Mouse (Mus musculus) embryonic facial prominence, embryonic 11.5 days (tissue): ENCODE results near the gene Rgs19. TPM values are rescaled to one million over a fixed set of nuclear protein-coding genes. Genes with fewer than 3 reads are reported as not detected.

ENCODE experiments used
- ATAC-seq: fragments of 200-750 bp; cut with Nextera tagmentation; replicated peaks from 2 replicates; pipeline ENCODE4 v1.8.0; 2017; ENCODE audit warnings: low read depth; ENCODE audit not compliant: insufficient number of reproducible peaks, low FRiP score, low TSS enrichment
- DNase-seq: peaks from one replicate; pipeline ENCODE4 v3.0.0-alpha.2; 2015; ENCODE audit warnings: low spot score
- H3K27ac ChIP-seq: fragments of 300-500 bp; sonication (generic); replicated peaks from 2 replicates; pipeline ENCODE4 v1.5.1; 2014; ENCODE audit warnings: mild to moderate bottlenecking, low read depth, low read length, control low read depth
- H3K27me3 ChIP-seq: fragments of 300-500 bp; sonication (generic); 2 replicates; pipeline ENCODE4 v1.6.1; 2014; ENCODE audit warnings: mild to moderate bottlenecking, low read length, moderate library complexity, mixed read lengths; ENCODE audit not compliant: control insufficient read depth, insufficient read depth
- H3K36me3 ChIP-seq: fragments of 300-500 bp; sonication (generic); replicated peaks from 2 replicates; pipeline ENCODE4 v1.6.1; 2014; ENCODE audit warnings: low read depth, mild to moderate bottlenecking, low read length, moderate library complexity, mixed read lengths; ENCODE audit not compliant: control insufficient read depth, insufficient read depth
- H3K4me1 ChIP-seq: fragments of 300-500 bp; sonication (generic); 2 replicates; pipeline ENCODE4 v1.6.1; 2014; ENCODE audit warnings: low read length, mixed read lengths; ENCODE audit not compliant: control insufficient read depth, insufficient read depth
- H3K4me2 ChIP-seq: fragments of 300-500 bp; sonication (generic); 2 replicates; pipeline ENCODE4 v1.6.1; 2014; ENCODE audit warnings: low read depth, mild to moderate bottlenecking, control low read depth, low read length, moderate library complexity
- H3K4me3 ChIP-seq: fragments of 300-500 bp; sonication (generic); 2 replicates; pipeline ENCODE4 v1.5.1; 2014; ENCODE audit warnings: low read depth, low read length, control low read depth
- H3K9ac ChIP-seq: fragments of 300-500 bp; sonication (generic); replicated peaks from 2 replicates; pipeline ENCODE4 v1.6.1; 2014; ENCODE audit warnings: mild to moderate bottlenecking, control low read depth, low read length
- H3K9me3 ChIP-seq: fragments of 300-500 bp; sonication (generic); replicated peaks from 2 replicates; pipeline ENCODE4 v1.6.1; 2016; ENCODE audit warnings: mild to moderate bottlenecking, low read length, inconsistent platforms, mixed read lengths; ENCODE audit not compliant: control insufficient read depth
- WGBS: fragments of 180-500 bp; shearing (Covaris S2); extraction: QIAGEN DNeasy Blood & Tissue Kit; methylation state at CpG from one replicate; pipeline ENCODE4 v1.1.7; 2014; 5-methylcytosine and 5-hydroxymethylcytosine counted together
- polyA plus RNA-seq: library from polyadenylated mRNA; unstranded; fragments of >200 nt; fragmentation: Nextera tagmentation; extraction: Ambion mirVana; gene quantifications from 2 replicates; pipeline ENCODE4 v1.2.1, GENCODE M21; 2014

The Rgs19 gene
- polyA plus RNA-seq, 1 experiment from 2014 or later: 74.3 TPM

DNA sequence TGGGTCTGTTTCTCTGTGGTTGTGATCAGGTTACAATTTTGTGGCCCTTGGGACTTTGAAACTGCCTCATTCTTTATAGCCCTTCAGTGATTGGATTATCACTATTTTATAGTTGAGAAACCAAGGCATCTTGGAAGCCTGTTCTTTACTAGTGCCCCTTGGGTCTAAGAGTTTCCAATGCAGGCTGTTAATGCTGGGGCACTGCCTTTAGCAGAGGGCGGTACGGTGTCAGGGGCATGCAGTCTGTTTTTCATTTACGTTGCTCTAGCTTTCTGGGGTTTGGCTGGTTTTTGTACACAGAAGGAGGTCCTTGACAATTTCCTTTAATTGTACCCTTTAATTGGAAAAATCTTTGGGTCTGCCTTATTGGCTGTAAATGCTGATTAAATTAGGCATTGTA lies 48.1 kb downstream of the Rgs19 start:
- Histone ChIP-seq H3K9me3 (no peaks in the 10 kb centered on the region), H3K27me3 (no peaks in the 10 kb centered on the region), H3K27ac (no peak overlapping the region), H3K9ac (no peak overlapping the region), H3K4me1 (no peaks in the 10 kb centered on the region), H3K36me3 (peaks cover 12% of the 10 kb centered on the region), H3K4me3 (no peak overlapping the region), H3K4me2 (no peak overlapping the region)
- 75% methylated on average over 3 of the region's 3 CpGs for WGBS
- DNase-seq: peak; percentile 31
- ATAC-seq: no peak

DNA sequence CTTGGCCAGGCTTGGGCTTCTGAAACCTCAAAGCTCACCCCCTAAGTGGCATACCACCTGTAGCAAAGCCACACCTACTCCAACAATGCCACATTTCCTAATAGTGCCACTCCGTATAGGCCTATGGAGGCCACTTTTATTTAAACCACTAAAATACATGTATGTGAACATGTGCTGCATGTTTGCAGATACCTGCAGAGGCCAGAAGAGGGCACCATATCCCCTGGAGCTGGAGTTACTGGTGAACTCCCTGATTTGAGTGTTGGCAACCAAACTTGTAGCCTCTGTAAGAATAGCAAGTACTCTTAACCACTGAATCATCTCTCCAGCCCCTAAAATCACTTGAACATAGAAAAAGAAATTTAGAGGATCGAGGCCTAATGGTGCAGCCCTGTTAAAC lies 49.4 kb downstream of the Rgs19 start:
- ATAC-seq (peak; percentile 49; the same call in 1 of the 2 replicates), DNase-seq (peak; percentile 65)
- H3K36me3 ChIP-seq: peaks cover 10% of the 10 kb centered on the region
- no peak overlapping the region for H3K4me3 ChIP-seq
- H3K27me3 ChIP-seq: no peaks in the 10 kb centered on the region
- no peaks in the 10 kb centered on the region for H3K9me3 ChIP-seq
- H3K9ac ChIP-seq: no peak overlapping the region
- H3K27ac ChIP-seq: no peak overlapping the region
- 90% methylated on average over 2 of the region's 2 CpGs for WGBS
- H3K4me2 ChIP-seq: no peak overlapping the region
- H3K4me1 ChIP-seq: no peaks in the 10 kb centered on the region

Other genes with a start within 250 kb of the Rgs19 start
- 7.4 and 9.0 TPM in 2 replicates for gene Zbtb46, start 234.6 kb downstream of the Rgs19 start, polyA plus RNA-seq
- gene Abhd16b, start 200.8 kb downstream of the Rgs19 start, polyA plus RNA-seq: 0.11 and 0.15 TPM in 2 replicates
- gene Tpd52l2, start 196.8 kb downstream of the Rgs19 start, polyA plus RNA-seq: 166 and 169 TPM in 2 replicates
- gene Dnajc5, start 173.5 kb downstream of the Rgs19 start, polyA plus RNA-seq: 77.0 and 79.1 TPM in 2 replicates
- gene Uckl1, start 109.1 kb downstream of the Rgs19 start, polyA plus RNA-seq: 33.5 and 38.6 TPM in 2 replicates
- gene Prpf6, start 102.1 kb downstream of the Rgs19 start, polyA plus RNA-seq: 79.0 and 80.3 TPM in 2 replicates
- 24.4 and 31.3 TPM in 2 replicates for gene Zfp512b, start 101.2 kb downstream of the Rgs19 start, polyA plus RNA-seq
- 22.7 and 30.3 TPM in 2 replicates for gene Samd10, start 94.8 kb downstream of the Rgs19 start, polyA plus RNA-seq
- 0.29 and 0.39 TPM in 2 replicates for gene Gm29797, start 36.9 kb downstream of the Rgs19 start, polyA plus RNA-seq
- gene Sox18, start 22.3 kb downstream of the Rgs19 start, polyA plus RNA-seq: 15.9 and 20.4 TPM in 2 replicates
- 21.8 and 22.5 TPM in 2 replicates for gene Tcea2, start 13.7 kb downstream of the Rgs19 start, polyA plus RNA-seq
- not detected in 2 replicates for gene Lkaaear1, start 4.5 kb upstream of the Rgs19 start, polyA plus RNA-seq
- 4.6 and 6.1 TPM in 2 replicates for gene Oprl1, start 21.0 kb upstream of the Rgs19 start, polyA plus RNA-seq
- gene Myt1, start 69.4 kb upstream of the Rgs19 start, polyA plus RNA-seq: 5.8 and 6.4 TPM in 2 replicates
- 40.5 and 46.1 TPM in 2 replicates for gene Pcmtd2, start 143.9 kb upstream of the Rgs19 start, polyA plus RNA-seq
- 100 and 101 TPM in 2 replicates for gene Polr3k, start 170.4 kb upstream of the Rgs19 start, polyA plus RNA-seq